Mouse (Mus musculus): ENCODE data around the gene Cpeb3.
"Not testable (repeated sequence)": the region's sequence is repeated elsewhere in the genome, so short reads cannot be mapped to it uniquely, and the experiment has no call there.

Cpeb3 gene

DNA sequence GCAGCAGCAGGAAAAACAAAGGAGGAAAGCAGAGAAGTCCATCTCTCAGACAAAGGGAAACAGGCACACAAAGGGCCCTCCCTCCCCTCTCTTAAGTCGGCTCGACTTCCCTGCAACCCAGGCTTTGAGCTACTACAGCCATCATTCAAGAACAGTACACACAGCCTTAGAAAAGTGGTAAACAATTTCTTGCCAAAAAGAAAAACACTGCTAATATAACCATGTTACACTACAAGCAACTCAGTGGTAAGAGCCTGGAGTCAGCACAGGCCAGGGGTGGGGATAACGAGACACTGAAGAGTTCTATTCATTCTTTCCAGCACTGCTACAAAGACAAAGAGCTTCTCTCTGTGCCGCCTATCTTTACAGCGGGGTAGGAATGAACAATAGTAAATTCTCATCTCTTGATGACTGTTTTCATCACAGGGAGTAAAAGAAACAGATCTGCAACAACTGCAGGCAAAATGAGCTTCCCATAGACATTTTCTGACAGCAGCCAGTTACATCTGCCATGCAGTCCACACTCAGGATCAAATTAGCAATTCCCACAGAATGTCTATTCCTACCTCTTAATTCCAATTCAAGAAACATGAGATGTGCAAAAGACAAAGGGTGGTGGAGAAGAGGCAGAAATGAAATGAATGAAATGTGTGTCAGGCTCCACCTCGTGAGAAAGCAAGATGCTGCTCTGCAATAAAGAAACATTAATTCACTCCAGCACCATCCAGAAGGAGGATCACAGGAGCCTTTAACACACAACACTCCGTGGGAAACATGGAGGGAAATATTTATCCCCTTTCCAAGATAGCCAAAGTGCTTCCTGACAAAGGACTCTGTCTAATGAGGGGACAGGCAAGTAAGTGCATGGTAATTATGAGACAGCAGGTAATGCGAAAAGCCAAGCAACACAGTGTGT is 118.0 kb downstream of the Cpeb3 start:
- DNase-seq (ENCODE audit: extremely low spot score, low read depth, low spot score): no peak

DNA sequence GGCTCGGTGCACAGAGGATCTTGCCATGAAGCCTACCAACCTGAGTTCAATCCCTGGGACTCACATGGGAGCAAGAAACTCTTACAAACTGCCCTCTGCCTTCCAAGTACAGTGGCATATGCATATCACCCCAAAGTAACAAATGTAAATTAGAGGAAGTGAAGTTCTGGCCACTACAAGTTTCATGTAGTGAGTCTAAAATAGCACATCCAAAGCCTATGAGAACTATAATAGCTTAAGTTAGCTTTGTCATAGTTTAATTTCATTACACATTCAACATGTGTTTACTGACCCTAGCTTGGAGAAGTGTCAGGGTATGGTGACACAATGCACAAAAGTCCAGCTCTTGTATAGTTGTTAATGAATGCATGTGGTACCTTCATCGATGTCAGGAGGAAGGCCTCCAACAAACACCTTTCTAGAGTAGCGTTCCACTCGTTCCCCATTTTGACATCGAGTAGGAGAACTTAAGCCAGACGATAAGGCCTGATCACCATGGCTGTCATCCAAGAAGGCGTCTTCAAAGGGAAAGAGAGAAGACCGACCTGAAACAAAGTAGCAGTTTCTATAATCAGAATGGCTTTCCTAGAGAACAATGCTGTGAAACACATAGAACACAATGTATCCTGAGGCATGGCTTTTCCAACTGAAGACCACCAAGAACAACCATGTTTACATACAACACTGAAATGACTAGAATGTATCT is 120.2 kb downstream of the Cpeb3 start:
- DNase-seq (ENCODE audit: extremely low spot score, low read depth, low spot score): no peak

DNA sequence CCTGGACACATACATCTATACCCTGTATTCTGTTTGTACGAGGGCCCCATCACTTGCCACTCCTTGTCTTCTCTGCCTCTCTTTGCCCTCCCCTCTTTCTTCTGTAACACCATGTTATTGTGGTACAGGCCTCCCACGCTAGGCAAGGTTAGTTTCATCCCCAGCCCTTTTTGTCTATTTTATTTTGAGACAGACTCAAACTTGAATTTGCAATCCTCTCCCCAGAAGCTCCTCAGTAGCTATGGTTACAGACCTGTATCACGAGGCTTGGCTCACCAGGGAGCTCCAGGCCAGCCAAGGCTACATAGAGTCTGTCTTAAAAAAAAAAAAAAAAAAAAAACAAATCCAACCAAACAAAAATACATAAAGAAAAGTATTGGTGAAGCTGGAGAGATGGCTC is 123.9 kb downstream of the Cpeb3 start:
- no peak for DNase-seq (ENCODE audit: extremely low spot score, low read depth, low spot score)

DNA sequence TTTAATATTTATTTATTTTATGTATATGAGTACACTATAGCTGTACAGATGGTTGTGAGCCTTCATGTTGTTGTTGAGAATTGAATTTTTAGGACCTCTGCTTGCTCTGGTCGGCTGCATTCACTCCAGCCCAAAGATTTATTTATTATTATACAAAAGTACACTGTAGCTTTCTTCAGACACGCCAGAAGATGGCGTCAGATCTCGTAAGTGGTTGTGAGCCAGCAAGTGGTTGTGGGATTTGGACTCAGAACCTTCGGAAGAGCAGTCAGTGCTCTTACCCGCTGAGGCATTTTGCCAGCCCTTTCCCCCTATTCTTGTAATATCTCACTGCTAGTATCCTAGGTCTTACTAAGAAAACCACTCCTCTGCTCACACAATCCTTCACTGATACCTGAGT is 126.9 kb downstream of the Cpeb3 start:
- no peak for DNase-seq (ENCODE audit: extremely low spot score, low read depth, low spot score)

DNA sequence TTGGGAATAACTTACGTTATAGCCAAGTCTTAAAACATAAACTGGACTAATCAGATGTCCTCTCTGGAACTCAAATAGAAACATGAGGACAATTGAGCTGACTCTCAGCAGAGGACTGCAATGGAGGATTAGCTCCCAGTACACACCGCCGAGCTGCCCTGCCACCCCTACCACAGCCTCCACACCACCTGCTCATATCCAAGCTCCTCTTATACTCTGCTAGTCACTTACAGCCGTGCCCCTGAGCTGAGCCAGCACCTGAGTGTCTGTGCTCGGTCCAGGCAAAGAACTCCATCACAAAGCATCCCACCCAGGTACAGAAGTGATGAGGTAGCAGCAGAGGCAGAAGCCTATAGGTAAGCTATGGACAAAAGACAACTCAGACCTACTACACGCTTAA is 129.2 kb downstream of the Cpeb3 start:
- no peak for DNase-seq (ENCODE audit: extremely low spot score, low read depth, low spot score)

DNA sequence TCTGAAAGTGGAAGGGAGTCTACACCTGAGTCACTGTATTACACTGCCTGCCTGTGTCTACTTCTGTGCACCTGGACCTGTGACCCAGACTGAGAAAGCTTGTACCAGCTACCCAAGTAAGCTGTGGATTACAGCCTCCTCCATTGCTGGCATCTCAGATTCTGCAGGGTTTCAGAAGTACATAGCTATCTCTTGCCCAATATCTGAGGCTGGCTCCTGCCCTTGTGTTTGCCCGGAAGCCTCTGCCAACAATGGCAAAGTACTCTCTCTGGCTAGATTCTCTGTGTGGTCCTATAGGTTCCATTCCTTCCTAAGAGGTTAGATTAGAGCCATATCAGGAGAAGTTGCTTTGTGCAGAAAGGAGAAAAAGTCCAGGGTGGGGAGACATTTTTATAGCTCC is 129.8 kb downstream of the Cpeb3 start:
- no peak for DNase-seq (ENCODE audit: extremely low spot score, low read depth, low spot score)

DNA sequence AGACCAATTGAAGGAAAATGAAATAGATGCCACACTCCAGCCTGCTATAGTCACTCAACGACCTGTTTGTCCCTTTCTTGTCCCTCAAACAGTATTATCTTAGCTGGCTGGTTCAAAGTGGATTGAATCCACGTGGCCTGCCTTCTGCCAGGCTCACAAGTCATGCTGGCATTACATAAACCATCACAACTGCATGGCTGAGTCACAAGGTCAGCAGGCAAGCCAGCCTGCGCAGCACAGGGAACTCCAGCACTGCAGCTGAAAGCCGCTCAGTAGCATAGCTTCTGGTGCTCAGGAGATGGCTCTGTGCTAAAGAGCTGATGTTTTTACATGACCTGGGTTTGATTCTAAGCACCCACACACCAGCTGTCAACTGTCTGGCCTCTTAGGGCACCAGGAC is 130.3 kb downstream of the Cpeb3 start:
- no peak for DNase-seq (ENCODE audit: extremely low spot score, low read depth, low spot score)

DNA sequence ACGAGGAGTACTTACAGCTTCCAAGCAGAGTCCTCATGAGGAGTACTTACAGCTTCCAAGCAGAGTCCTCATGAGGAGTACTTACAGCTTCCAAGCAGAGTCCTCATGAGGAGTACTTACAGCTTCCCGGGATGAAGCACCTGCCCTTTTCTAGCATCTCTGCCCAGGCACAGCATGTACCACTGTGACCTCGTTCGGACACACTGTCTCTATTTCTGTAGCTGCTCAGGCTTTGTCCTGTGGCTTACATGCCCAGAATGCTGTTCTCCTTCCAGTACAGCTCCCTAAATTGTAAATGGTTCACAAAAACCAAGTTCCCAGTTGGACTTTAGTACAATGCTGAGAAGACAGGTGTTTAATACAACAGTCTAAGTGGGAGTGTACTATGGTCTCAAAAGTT is 131.1 kb downstream of the Cpeb3 start:
- DNase-seq (ENCODE audit: extremely low spot score, low read depth, low spot score): not testable (repeated sequence)

DNA sequence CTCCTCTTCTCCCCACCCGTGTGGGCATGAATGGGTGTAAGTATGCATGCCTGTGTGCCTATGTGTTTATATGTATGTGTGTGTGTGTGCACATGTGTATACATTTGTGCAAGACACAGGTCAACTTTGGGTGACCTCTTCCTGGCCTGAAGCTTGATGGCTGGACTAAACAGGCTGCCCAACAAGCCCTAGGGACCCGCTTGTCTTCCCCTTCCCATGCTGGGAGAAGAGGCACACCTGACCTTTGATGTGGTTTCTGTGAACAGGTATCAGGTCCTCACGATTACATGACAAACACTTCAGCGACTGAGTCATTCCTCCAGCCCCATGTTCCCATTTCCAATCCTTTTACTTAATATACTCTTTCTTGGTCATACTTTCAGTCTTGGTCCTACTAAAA is 131.8 kb downstream of the Cpeb3 start:
- no peak for DNase-seq (ENCODE audit: extremely low spot score, low read depth, low spot score)

DNA sequence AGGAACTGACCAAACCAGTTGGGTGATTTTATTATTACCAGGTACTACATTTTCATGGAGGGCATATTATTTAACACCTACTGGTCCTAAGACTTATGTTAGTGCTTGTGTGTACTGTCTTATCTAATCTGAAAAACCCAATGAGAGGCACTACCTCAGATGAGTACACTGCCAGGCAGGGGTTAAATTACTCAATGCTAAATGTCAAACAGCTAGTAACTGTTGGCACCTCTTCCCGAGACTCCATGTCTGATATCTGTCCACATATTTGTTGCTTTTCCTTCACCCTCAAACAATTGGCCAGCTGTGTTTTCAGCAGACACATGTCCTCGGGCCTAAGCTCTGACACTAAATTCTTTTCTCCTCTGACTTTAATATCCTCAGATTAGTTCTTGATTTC is 132.3 kb downstream of the Cpeb3 start:
- DNase-seq (ENCODE audit: extremely low spot score, low read depth, low spot score): no peak

DNA sequence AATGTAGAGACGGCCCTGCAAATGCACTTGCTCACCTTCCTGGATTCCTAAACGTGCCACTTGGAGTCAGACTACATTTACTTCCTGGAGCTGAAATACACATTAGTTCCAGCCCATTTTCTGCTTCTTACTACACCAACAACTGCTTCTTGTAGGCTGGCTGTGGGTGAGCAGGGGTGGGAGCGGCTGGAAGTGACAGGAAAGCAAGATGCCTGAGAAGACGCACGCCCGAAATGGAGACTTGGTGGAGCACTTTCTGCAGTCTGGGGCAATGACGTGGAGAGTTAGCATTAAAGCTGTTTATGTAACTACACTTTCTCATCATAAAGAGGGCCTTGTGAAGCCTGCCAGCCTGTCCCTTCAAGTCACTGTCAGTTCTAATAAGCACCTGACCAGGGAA is 132.7 kb downstream of the Cpeb3 start:
- DNase-seq (ENCODE audit: extremely low spot score, low read depth, low spot score): no peak

DNA sequence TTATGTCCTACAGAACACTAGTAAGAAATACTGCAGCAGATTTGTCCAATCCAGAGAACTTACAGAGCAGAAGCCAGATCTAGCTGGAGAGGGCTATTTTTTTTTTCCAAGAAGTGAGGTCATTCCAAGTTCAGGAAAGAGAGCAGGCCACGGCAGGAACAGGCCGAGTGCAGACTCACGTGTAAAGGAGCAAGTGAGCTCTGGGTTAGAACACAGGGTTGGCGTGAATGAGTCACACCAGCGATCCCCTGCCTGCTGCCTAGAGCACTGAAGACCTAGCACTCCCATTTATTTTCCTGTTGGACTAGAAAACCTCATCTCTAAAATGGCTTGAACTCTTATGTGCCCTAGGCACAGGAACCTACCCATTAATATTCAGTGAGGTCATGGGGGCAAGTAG is 133.7 kb downstream of the Cpeb3 start:
- no peak for DNase-seq (ENCODE audit: extremely low spot score, low read depth, low spot score)

DNA sequence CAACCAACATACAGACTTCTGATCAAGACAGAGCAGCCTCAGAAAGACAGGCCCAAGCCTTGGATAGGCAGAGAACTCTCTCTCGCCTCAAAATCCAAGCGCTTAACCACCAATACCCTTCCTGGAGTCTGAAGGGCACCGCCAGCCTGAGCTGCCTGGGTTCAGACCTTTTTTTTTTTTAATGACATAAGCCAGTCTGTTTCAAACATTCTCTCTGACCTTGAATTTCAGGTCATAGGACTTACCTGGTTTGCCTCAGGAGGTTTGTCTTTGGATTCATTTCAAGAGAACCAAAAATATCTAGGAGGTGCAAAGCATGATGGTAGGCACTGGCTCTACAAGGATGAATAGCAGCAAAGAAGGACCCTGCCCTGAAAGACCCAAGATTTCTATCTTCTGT is 134.1 kb downstream of the Cpeb3 start:
- no peak for DNase-seq (ENCODE audit: extremely low spot score, low read depth, low spot score)

DNA sequence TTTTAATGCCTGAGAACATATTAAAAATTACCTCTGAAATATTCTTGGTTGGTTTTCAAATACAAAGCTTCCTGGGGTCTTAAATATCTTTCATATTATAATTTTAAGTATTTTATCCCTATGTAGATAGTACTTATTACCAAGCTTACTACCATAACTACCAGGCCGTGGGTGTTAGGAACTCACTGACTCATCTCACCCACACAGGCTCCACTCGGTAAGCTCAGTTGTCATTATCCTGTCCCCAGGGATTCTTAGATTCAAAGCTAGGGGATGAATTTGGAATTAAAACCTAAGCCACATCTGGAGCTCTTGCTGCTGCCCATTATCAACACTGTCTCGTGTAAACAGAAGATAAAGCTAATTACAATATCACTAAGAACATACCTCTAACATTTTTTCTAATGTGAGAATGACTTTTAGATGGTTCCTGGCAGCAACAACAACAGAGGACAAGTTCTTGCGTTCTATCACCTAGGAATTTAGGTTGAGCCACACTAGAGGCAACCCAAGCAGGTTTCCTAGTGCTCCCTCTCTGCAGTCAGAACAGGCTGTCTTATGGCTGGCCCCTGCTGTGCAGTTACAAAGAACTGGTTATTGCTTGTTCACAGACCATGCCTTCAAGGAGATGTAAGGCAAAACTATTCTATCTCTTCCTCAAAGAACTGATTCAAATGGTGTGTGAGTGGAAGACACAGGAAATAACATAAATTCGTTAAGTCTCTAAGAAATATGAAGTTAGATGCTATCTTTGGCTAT is 135.4 kb downstream of the Cpeb3 start:
- no peak for DNase-seq (ENCODE audit: extremely low spot score, low read depth, low spot score)

DNA sequence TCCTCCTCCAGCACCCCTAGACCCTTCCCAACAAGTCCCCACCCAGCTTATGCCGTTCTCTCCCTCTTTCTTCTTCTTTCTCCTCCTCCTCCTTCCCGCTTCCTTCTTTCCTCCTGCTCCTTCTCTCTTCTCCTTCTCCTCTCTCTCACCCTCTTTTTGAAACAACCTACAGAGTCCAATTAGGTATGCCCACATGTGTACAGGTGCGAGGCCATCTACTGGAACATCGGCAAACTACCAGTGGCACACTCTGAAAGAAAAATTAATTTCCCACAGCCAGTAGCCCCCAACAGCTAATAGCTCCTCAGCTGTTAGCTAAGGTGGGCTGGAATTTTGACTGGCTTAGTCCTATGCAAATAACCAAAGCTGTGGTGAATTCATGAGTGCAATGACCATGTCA is 139.2 kb downstream of the Cpeb3 start:
- DNase-seq (ENCODE audit: extremely low spot score, low read depth, low spot score): no peak

DNA sequence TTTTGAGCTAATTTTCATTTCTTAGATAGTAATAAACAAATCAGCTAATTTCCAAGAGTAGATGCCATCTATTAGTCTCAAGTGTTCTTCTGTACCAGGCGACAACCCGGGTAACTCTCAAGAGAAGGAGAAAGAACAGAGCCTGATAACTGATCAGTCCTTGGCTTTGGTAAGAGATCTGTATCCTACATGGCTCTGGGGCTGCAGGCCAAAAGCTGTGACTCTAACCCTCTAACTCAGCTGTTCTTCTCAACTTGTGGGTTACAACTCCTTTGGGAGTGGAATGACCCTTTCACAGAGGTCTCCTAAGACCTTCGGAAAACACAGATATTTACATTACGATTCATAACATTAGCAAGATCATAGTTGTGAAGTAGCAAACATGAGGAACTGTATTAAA is 148.3 kb downstream of the Cpeb3 start:
- DNase-seq (ENCODE audit: extremely low spot score, low read depth, low spot score): no peak

DNA sequence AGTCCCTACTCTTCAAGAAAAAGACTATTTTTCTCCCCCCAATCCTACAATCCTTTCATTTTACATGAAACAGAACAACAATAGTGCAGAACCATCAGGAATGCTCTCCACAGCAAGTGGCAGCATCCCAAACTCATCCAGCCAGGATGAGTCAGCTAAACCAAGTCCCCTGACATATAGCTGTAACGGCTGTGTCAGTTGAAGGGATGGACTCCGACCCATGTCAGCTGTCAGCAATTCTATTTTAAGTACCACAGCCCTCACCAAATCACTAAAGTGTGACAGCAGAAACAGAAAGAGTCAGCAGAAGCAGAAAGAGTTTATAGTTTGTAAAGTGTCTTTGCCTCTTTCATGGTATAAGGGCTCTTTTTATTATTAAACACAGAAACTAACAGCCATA is 148.8 kb downstream of the Cpeb3 start:
- no peak for DNase-seq (ENCODE audit: extremely low spot score, low read depth, low spot score)

DNA sequence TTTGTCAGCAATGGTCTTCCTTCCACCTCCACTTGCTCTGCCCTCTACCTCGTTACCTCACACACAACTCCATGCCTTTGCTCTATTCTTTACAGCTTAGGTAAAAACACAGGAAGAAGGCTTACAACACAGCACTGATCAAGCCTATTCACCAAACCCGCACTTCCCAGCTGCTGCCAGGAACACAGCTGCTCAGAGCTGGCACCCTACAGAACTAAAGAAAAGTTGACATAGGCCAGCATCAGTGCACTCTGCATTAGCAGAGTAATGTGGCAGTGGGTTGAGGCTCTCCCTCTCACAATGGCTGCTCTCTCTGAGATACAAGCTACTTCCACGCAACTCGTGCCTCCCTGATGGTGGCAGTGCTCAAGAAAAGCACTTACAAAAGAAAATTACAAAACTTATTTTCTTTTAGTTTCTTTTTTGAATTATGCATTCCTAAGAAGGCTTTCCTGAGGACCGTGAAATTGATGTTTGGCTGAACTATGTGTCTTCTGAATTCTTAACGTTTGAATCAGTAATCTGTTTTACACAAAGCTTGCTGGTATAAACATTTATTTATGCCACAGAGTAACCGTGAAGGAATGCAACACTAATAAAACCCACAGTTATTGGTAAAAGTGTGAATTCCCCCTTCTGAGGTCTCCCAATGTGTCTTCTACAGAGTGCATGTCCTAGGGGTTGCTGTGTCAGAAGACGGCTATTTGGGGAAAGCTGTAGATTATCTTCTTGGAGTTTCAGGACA is 151.1 kb downstream of the Cpeb3 start:
- no peak for DNase-seq (ENCODE audit: extremely low spot score, low read depth, low spot score)

DNA sequence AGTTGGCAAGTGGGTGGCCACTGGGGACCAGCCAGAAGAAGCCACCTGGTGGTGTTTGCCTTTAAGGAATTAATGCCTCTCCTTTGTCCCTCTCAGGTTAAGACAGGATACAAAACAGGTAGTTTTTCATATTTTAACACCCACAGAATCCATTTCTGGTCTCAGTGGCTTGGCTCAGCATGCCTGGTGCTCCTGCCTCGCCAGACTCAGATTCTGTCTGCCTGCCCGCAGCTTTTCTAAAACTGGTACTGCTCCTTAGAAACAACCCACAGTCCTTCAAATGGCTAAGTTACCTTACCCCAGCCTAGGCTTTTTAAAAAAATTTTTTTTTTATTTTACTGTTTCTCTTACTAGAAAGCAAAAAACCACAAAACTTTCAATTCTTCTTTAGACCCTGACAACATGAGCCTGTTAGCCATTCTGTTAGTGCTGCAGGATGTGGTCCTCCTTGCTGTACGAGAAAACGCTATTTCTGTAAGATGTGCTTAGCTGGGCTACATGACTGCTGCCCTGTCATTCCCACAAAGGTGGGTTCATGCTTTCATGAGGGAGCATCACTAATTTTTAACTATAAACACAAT is 152.3 kb downstream of the Cpeb3 start:
- no peak for DNase-seq (ENCODE audit: extremely low spot score, low read depth, low spot score)

DNA sequence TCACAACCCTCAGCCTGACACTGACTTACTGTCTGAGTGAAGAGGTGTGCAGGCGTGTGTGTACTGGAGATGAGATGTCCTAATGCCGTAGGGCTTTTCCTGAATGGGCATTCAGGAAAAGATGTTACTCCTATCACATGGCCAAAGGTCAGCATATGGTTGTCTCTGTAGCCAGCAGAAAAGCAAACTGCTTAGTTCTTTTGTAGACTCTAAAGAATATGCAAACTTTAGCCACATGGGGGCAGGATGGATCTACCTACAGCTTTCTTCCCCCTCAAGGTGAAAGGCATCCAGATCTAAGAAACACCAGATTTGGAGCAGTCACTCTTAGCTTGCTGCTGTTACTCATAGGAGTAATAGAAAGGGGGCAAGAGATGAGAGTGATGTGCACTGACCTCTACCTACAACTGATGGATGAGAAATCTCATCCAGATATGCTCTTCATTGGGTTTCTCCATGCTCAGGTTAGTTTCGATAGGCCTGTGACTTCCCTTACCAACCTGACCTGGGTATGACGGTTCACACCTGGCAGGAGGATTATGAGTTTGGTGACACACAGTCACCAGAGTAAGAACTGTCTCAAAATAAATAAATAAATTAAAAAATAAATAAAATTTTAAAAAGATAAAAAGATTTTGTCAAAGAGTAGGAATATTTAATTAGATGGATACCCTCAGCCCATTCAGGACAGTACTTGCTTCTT is 157.6 kb downstream of the Cpeb3 start:
- peak; percentile 39 for DNase-seq (ENCODE audit: extremely low spot score, low read depth, low spot score)

Measured in hindlimb bud, embryonic 11.5 days (tissue).